Mouse (Mus musculus): ENCODE data around the gene Olfr97. TPM values are rescaled to one million over a fixed set of nuclear protein-coding genes. Genes with fewer than 3 reads are reported as not detected.
A peak's percentile ranks its signal among the peaks of the same experiment; 100 is the strongest.
"Not testable (repeated sequence)": the region's sequence is repeated elsewhere in the genome, so short reads cannot be mapped to it uniquely, and the experiment has no call there.

The Olfr97 gene
- total RNA-seq (2018; cell fraction: chromatin; rRNA removed): not detected
- not detected for total RNA-seq (2018; cell fraction: cytosol; rRNA removed)
- total RNA-seq (2018; cell fraction: nucleus; rRNA removed): not detected
- polyA plus RNA-seq (2018): not detected in 3 replicates

GRCm38 (mm10) chr17:37237230-37237629 lies at the start of gene Olfr97:
TSS of gene Olfr97 (minus strand) at chr17:37237330.
- not testable (repeated sequence) for H3K4me3 ChIP-seq (ENCODE audit: inconsistent target); H3K27ac ChIP-seq; H3K36me3 ChIP-seq (ENCODE audit: inconsistent target); H3K79me2 ChIP-seq (ENCODE audit: inconsistent target)
- WGBS (ENCODE audit: missing documents): 89% methylated on average over 2 of the region's 2 CpGs

- Histone ChIP-seq H3K36me3 (ENCODE audit: inconsistent target) (peaks cover 10% of the 10 kb centered on the region; the same call in 1 of the 2 replicates), H3K4me3 (ENCODE audit: inconsistent target) (no peak within 1 kb of the TSS), H3K27ac (no peak within 1 kb of the TSS), H3K79me2 (ENCODE audit: inconsistent target) (no peaks in the 10 kb centered on the region)
- WGBS (ENCODE audit: missing documents): 100% methylated on average over 1 of the region's 1 CpGs
These were observed 46.2 kb upstream of the Olfr97 start, which contains the start of gene Olfr99 for GRCm38 (mm10) chr17:37283360-37283759. TSS of gene Olfr99 (minus strand) at chr17:37283460.

GRCm38 (mm10) chr17:37280331-37280730 lies 43.2 kb upstream of the Olfr97 start:
- 100% methylated on average over 1 of the region's 1 CpGs for WGBS (ENCODE audit: missing documents)
- Histone ChIP-seq H3K27ac (no peak overlapping the region), H3K79me2 (ENCODE audit: inconsistent target) (no peaks in the 10 kb centered on the region), H3K36me3 (ENCODE audit: inconsistent target) (peaks cover 28% of the 10 kb centered on the region; the same call in 1 of the 2 replicates), H3K4me3 (ENCODE audit: inconsistent target) (no peak overlapping the region)

GRCm38 (mm10) chr17:37276573-37276972 lies 39.4 kb upstream of the Olfr97 start:
- Histone ChIP-seq H3K36me3 (ENCODE audit: inconsistent target) (peaks cover 47% of the 10 kb centered on the region; the same call in 1 of the 2 replicates), H3K79me2 (ENCODE audit: inconsistent target) (peaks cover 30% of the 10 kb centered on the region; the same call in 1 of the 2 replicates), H3K27ac (peak overlapping the region; percentile 37), H3K4me3 (ENCODE audit: inconsistent target) (no peak overlapping the region)

- Histone ChIP-seq H3K79me2 (ENCODE audit: inconsistent target) (peaks cover 38% of the 10 kb centered on the region; the same call in 1 of the 2 replicates), H3K36me3 (ENCODE audit: inconsistent target) (peaks cover 47% of the 10 kb centered on the region; the same call in 1 of the 2 replicates), H3K4me3 (ENCODE audit: inconsistent target) (no peak overlapping the region), H3K27ac (peak overlapping the region; percentile 72)
- WGBS (ENCODE audit: missing documents): 60% methylated on average over 2 of the region's 2 CpGs
These were observed 38.6 kb upstream of the Olfr97 start for GRCm38 (mm10) chr17:37275626-37276248.

GRCm38 (mm10) chr17:37270702-37271092 lies 33.6 kb upstream of the Olfr97 start:
- Histone ChIP-seq H3K27ac (peak overlapping the region; percentile 91), H3K79me2 (ENCODE audit: inconsistent target) (peaks cover 44% of the 10 kb centered on the region; the same call in 1 of the 2 replicates)
- 4% methylated on average over 8 of the region's 8 CpGs for WGBS (ENCODE audit: missing documents)

GRCm38 (mm10) chr17:37270058-37270701 lies 33.0 kb upstream of the Olfr97 start, which contains the start of gene H2-M3:
TSS of gene H2-M3 (plus strand) at chr17:37270220.
- Histone ChIP-seq H3K79me2 (ENCODE audit: inconsistent target) (peaks cover 44% of the 10 kb centered on the region; the same call in 1 of the 2 replicates), H3K4me3 (ENCODE audit: inconsistent target) (peak within 1 kb of the TSS; percentile 96), H3K36me3 (ENCODE audit: inconsistent target) (peaks cover 18% of the 10 kb centered on the region; the same call in 1 of the 2 replicates), H3K27ac (peak within 1 kb of the TSS; percentile 91)
- under 1% methylated on average over 26 of the region's 26 CpGs for WGBS (ENCODE audit: missing documents)

More at GRCm38 (mm10) chr17:37270702-37271092, 33.6 kb upstream of the Olfr97 start:
- Histone ChIP-seq H3K4me3 (ENCODE audit: inconsistent target) (peak overlapping the region; percentile 96), H3K36me3 (ENCODE audit: inconsistent target) (peaks cover 18% of the 10 kb centered on the region; the same call in 1 of the 2 replicates)

GRCm38 (mm10) chr17:37263626-37264025 lies 26.5 kb upstream of the Olfr97 start, which contains the start of gene Olfr98:
TSS of gene Olfr98 (minus strand) at chr17:37263749.
- no peaks in the 10 kb centered on the region for H3K79me2 ChIP-seq (ENCODE audit: inconsistent target)
- no peaks in the 10 kb centered on the region for H3K36me3 ChIP-seq (ENCODE audit: inconsistent target)
- WGBS (ENCODE audit: missing documents): 90% methylated on average over 1 of the region's 1 CpGs
- H3K27ac ChIP-seq: no peak within 1 kb of the TSS
- no peak within 1 kb of the TSS for H3K4me3 ChIP-seq (ENCODE audit: inconsistent target)

GRCm38 (mm10) chr17:37250544-37250943 lies 13.4 kb upstream of the Olfr97 start:
- WGBS (ENCODE audit: missing documents): 0% methylated on average over 1 of the region's 1 CpGs
- no peaks in the 10 kb centered on the region for H3K36me3 ChIP-seq (ENCODE audit: inconsistent target)

GRCm38 (mm10) chr17:37249460-37249859 lies 12.3 kb upstream of the Olfr97 start:
- no peak overlapping the region for H3K27ac ChIP-seq
- no peaks in the 10 kb centered on the region for H3K79me2 ChIP-seq (ENCODE audit: inconsistent target)
- no peak overlapping the region for H3K4me3 ChIP-seq (ENCODE audit: inconsistent target)
- H3K36me3 ChIP-seq (ENCODE audit: inconsistent target): no peaks in the 10 kb centered on the region

More at GRCm38 (mm10) chr17:37250544-37250943, 13.4 kb upstream of the Olfr97 start:
- Histone ChIP-seq H3K4me3 (ENCODE audit: inconsistent target) (no peak overlapping the region), H3K79me2 (ENCODE audit: inconsistent target) (no peaks in the 10 kb centered on the region), H3K27ac (no peak overlapping the region)

- no peak overlapping the region for H3K27ac ChIP-seq
- 22% methylated on average over 5 of the region's 5 CpGs for WGBS (ENCODE audit: missing documents)
- no peaks in the 10 kb centered on the region for H3K79me2 ChIP-seq (ENCODE audit: inconsistent target)
- H3K4me3 ChIP-seq (ENCODE audit: inconsistent target): no peak overlapping the region
- H3K36me3 ChIP-seq (ENCODE audit: inconsistent target): no peaks in the 10 kb centered on the region
These were observed 9.6 kb upstream of the Olfr97 start for GRCm38 (mm10) chr17:37246715-37247114.

- 55% methylated on average over 3 of the region's 3 CpGs for WGBS (ENCODE audit: missing documents)
- H3K79me2 ChIP-seq (ENCODE audit: inconsistent target): no peaks in the 10 kb centered on the region
These were observed 5.1 kb upstream of the Olfr97 start for GRCm38 (mm10) chr17:37242198-37242597.

GRCm38 (mm10) chr17:37221879-37222278 lies 15.3 kb downstream of the Olfr97 start:
- WGBS (ENCODE audit: missing documents): 8% methylated on average over 1 of the region's 1 CpGs
- no peak overlapping the region for H3K4me3 ChIP-seq (ENCODE audit: inconsistent target)
- no peaks in the 10 kb centered on the region for H3K79me2 ChIP-seq (ENCODE audit: inconsistent target)
- no peak overlapping the region for H3K27ac ChIP-seq
- no peaks in the 10 kb centered on the region for H3K36me3 ChIP-seq (ENCODE audit: inconsistent target)

More at GRCm38 (mm10) chr17:37242198-37242597, 5.1 kb upstream of the Olfr97 start:
- Histone ChIP-seq H3K4me3 (ENCODE audit: inconsistent target) (no peak overlapping the region), H3K36me3 (ENCODE audit: inconsistent target) (no peaks in the 10 kb centered on the region), H3K27ac (no peak overlapping the region)

- Histone ChIP-seq H3K79me2 (ENCODE audit: inconsistent target) (no peaks in the 10 kb centered on the region), H3K4me3 (ENCODE audit: inconsistent target) (no peak within 1 kb of the TSS), H3K36me3 (ENCODE audit: inconsistent target) (no peaks in the 10 kb centered on the region), H3K27ac (no peak within 1 kb of the TSS)
- 64% methylated on average over 4 of the region's 4 CpGs for WGBS (ENCODE audit: missing documents)
These were observed 17.3 kb downstream of the Olfr97 start, which contains the start of gene Olfr96 for GRCm38 (mm10) chr17:37219846-37220245. TSS of gene Olfr96 (plus strand) at chr17:37220146.

GRCm38 (mm10) chr17:37218486-37218885 lies 18.6 kb downstream of the Olfr97 start:
- WGBS (ENCODE audit: missing documents): 82% methylated on average over 3 of the region's 3 CpGs
- Histone ChIP-seq H3K36me3 (ENCODE audit: inconsistent target) (no peaks in the 10 kb centered on the region), H3K4me3 (ENCODE audit: inconsistent target) (no peak overlapping the region), H3K27ac (no peak overlapping the region), H3K79me2 (ENCODE audit: inconsistent target) (no peaks in the 10 kb centered on the region)
